Mouse (Mus musculus): ENCODE data around the gene Fam178b. TPM values are rescaled to one million over a fixed set of nuclear protein-coding genes. Genes with fewer than 3 reads are reported as not detected.
"Not testable (repeated sequence)": the region's sequence is repeated elsewhere in the genome, so short reads cannot be mapped to it uniquely, and the experiment has no call there.

Fam178b gene
- total RNA-seq, 1 experiment from 2014 or later = not detected

DNA sequence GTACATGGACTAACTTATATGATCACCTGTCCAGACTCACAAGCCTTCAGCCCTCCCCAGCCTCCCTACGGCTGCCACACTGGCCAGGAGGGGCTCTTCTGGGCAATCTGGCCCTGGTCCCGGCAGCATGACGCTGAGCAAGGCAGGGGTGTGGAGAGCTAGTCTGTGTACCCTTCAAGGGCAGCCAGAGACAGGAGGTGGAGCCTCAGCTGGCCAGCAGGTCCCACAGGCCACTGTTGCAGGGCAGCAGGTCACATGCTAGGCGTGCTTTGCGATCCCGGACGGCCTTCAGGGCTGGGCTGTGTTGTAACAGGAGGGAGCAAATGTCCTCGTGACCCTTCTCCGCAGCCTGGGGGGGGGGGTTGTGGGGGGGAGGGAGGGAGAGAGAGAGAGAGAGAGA, 143.8 kb downstream of the Fam178b start, which contains the start of gene Gm42417:
TSS of gene Gm42417 (minus strand) at position 244 of the 400 bp plus-strand sequence.
- ATAC-seq (ENCODE audit: extremely low read depth, insufficient number of reproducible peaks, low FRiP score, poor library complexity, severe bottlenecking) = no peak

DNA sequence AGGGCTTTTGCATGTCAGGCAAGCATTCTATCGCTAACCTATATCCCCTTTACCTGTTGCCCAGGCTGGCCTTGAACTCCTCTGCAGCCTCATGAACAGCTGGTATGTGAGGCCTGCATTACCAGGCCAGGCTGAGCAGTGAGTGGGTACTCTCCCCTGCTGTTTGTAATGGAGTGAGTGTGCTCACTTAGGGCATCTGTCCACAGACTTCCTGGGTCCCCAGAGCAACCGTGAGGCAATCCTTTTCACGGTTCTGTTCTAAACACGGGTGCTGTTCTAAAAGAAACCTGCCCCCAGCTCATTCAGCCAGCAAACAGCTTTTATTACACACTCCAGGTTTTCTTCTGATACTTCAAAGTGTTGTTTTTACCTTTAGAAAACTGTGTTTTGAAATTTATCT, 144.3 kb downstream of the Fam178b start:
- ATAC-seq (ENCODE audit: extremely low read depth, insufficient number of reproducible peaks, low FRiP score, poor library complexity, severe bottlenecking) = no peak

DNA sequence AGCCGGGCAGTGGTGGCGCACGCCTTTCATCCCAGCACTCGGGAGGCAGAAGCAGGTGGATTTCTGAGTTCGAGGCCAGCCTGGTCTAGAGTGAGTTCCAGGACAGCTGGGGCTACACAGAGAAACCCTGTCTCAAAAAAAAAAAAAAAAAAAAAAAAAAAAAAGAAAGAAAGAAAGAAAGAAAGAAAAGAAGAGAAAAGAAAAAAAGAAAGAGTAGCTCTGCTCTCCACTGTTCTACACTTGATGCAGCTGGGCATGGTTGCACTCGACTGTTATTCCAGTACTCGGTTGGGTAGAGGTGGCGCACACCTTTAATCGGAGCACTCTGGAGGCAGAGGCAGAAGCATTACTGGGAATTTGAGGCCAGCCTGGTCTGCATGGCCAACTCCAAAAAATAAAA, 146.2 kb downstream of the Fam178b start, which contains the start of gene Ankrd23:
TSS of gene Ankrd23 (minus strand) at position 101 of the 400 bp plus-strand sequence.
- not testable (repeated sequence) for ATAC-seq (ENCODE audit: extremely low read depth, insufficient number of reproducible peaks, low FRiP score, poor library complexity, severe bottlenecking)

DNA sequence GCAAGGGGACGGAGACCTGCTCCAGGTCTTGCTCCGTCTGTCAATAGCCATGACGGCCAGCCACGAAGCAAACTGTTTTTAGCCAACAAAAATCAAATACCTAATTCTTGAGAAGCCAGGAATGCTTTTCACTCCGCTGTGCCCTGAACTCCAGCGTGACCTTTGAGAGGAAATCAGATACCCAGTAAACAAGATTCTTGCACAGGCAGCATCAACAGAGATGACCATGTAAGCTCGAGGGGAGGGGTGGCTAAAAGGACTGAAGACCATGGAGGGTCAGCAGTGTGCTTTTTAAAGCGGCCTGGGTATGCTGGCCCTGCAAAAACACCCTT, 146.6 kb downstream of the Fam178b start:
- ATAC-seq (ENCODE audit: extremely low read depth, insufficient number of reproducible peaks, low FRiP score, poor library complexity, severe bottlenecking) = no peak

DNA sequence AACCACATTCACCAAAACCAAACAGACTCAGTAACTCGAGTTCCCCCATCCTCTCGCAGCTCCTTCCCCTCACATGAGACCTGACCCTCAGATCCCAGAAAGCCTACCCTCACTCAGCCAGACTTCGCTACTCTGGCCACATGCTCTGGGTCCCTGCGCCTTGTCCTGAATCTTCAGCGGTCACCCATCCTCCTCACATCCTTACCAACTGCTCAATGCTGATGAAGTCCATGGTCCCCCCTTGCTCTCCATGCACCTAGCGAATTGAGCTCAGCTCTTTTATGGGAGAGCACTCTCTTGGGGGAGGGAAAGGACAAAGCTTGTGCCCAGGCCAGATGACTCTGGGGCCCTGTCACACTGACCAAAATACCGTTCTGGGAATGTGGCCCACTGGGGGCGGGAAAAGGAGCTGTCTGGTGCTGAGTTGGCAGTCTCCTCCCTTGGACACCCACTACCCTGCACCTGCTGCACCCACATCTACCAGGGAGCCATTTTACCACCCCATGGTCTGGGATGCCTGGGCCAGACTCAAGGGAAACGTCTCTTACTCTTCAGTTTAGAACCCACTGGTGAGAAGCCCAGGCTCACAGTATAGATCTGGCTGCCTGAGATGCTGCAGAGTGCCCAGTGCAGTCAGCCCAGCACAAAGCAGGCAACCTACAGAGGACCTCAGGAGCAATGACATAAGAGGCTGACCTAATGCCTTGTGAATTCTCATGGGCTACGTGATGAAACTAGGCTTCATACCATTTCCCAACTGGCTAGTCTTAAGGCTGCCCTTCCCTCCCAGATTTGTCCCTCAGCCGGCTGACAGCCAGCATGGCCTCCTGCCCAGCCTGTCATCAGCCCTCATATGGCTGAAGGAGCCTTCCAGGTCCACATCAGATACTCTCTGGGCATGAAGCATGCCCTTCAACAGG, 147.2 kb downstream of the Fam178b start:
- ATAC-seq (ENCODE audit: extremely low read depth, insufficient number of reproducible peaks, low FRiP score, poor library complexity, severe bottlenecking) = no peak

DNA sequence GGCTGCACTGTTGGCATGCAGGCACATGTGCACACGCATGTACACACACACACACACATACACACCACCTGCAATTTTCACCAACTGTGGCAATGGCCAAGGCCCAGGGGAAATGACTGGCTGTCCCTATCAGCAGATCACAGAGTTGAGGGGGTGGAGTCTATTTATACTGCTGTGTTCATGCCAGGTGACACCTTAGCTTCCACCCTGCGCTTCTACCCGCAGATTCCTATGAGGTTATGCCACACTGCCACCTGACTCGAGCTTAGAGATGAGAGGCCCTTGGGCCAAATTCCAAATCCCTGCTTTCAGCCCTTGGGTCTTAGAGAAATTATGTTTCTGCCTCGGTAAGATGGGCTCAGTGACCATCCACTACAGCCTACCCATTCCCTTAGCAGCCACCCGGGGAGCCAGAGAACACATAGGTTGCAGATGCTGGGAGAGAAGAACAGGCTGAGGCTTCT, 148.4 kb downstream of the Fam178b start:
- ATAC-seq (ENCODE audit: extremely low read depth, insufficient number of reproducible peaks, low FRiP score, poor library complexity, severe bottlenecking) = no peak

DNA sequence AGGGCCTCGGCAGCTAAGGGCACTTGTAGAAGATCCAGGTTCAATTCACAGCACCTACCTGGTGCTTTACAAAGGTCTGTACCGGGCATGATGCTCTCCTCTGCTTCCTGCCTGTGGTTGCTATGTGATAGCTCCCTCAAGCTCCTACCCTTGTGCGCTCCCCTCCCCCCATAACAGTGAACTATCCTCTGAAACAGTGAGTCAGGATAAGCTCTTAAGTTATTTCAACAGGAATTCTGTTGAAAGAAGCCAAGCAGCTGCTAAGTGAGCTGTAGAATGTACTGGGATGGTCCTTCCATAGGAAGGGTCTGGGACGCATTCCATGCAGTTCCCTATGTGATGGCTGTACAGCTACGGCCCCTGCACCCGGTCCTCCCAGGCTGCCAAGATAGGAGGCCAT, 149.4 kb downstream of the Fam178b start:
- ATAC-seq (ENCODE audit: extremely low read depth, insufficient number of reproducible peaks, low FRiP score, poor library complexity, severe bottlenecking) = no peak

DNA sequence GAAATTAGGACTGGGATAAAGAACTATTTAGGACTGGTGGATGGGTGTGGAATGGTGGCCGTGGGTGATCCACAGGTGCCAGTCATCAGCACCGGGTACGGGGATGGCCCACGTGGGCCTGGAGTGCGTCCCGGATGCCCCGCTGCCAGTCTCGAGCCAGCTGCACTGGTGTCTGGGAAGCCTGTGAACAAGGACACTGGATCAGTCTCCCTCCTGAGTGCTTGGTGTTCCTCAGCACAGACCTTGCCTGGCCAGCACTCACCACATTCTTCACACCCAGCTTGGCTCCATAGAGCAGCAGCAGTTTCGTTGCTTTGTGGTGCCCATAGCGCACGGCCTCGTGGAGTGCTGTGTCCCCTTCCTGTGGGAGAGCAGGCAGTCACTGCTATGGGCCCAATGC, 151.5 kb downstream of the Fam178b start:
- no peak for ATAC-seq (ENCODE audit: extremely low read depth, insufficient number of reproducible peaks, low FRiP score, poor library complexity, severe bottlenecking)

DNA sequence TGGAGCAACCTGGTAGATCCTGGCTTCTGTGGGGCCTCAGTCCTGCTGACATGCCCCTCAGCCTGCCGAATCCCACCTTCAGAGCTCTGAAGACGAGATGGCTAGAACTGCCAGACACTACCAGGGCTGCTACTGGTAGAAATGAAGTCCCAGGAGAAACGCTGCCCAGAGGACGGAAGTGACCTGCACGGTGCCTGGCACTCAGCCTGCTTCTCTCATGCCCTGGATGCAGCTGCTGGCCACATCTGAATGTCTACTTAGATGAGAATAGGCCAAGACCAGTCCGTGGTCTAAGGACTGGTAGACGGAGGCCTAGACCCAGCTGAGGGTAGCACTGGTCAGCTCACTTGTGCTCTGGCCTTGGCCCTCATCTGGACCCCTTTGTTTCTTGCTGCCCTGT, 152.0 kb downstream of the Fam178b start:
- no peak for ATAC-seq (ENCODE audit: extremely low read depth, insufficient number of reproducible peaks, low FRiP score, poor library complexity, severe bottlenecking)

DNA sequence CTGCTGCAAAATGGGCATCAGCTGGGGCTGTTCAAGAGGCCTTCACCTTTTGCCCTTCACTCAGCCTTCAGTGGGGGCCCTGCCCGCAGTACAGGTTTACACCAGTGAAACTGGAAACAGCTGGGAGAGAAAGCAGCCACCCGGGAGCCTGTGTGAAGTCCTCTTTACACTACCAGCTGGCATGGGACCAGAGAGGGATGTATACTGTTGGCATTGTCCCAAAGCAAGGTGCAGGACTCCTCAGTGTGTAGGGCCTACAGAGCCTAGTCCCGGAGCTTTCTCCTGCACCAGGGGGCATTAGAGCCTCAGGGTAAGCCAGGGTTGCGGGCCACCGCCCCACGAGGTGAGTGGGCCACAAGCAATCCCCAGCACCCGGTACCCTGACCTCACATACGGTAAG, 152.5 kb downstream of the Fam178b start:
- ATAC-seq (ENCODE audit: extremely low read depth, insufficient number of reproducible peaks, low FRiP score, poor library complexity, severe bottlenecking) = no peak

DNA sequence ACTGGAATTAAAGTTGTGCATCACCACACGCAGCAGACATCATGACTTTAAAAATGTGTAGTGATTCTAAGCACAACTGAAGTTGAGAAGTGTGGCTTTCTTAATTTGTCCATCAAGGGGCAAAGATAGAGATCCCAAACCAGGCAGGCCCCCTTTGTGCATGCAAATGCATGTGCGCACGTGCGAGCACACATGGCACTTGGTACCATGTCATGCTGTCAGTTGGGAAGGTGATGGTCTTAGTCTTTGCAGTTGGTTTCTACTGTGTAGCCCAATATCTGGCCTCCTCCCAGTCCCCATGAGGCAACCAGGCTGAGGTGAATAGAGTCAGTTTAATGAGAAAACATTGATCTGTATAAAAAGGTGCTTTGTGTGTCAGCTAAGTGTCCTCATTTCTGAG, 153.1 kb downstream of the Fam178b start:
- no peak for ATAC-seq (ENCODE audit: extremely low read depth, insufficient number of reproducible peaks, low FRiP score, poor library complexity, severe bottlenecking)

DNA sequence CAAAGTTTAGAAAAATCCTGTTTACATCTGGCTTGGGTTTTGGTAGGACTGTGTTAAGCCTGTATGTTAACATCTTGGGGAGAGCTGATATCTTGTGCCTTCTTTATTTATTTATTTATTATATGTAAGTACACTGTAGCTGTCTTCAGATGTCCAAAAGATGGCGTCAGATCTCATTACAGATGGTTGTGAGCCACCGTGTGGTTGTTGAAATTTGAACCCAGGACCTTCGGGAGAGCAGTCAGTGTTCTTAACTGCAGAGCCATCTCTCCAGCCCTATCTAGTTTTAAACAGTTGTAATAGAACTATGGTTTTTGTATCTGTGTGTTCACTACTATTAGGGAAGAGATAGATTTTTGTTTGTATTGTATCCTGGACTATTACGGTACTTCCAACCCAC, 153.7 kb downstream of the Fam178b start:
- ATAC-seq (ENCODE audit: extremely low read depth, insufficient number of reproducible peaks, low FRiP score, poor library complexity, severe bottlenecking) = no peak

DNA sequence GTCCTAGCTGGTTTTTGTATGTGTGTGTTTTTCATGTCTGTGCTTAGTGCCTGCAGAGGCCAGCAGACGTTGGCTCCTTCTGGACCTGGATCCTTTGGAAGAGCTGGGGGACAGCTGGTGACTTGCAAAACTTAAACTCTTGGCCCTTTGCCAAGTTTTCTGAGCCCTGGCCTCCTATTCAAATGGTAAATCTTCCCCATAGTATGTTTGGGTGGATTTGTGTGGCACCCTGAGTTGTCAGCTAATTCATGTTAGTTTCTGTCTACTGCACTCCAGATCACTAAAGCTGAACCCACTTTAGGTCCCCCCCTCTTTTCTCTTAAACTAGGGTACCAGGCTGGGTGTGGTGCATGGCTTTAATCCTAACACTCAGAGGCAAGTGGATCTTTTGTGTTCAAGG, 154.6 kb downstream of the Fam178b start:
- no peak for ATAC-seq (ENCODE audit: extremely low read depth, insufficient number of reproducible peaks, low FRiP score, poor library complexity, severe bottlenecking)

DNA sequence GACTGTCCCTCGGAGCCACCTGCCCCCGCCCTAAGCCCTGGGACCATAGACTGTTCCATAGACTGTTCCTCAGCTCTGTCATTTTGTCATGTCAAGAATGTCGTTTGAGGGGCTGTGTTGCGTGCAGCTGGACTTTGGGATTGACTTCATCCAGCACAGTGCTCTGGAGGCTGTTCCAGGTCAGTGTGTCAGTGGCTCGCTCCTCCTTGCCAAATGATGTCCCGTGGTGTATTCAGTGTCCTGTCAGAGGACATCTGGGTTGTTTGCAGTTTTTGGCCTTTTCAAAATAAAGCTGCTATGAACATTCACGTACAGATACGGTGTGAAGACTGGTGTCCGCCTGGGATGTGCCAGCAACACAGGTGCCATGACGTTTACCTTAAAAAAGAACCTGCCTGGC, 156.1 kb downstream of the Fam178b start:
- no peak for ATAC-seq (ENCODE audit: extremely low read depth, insufficient number of reproducible peaks, low FRiP score, poor library complexity, severe bottlenecking)

DNA sequence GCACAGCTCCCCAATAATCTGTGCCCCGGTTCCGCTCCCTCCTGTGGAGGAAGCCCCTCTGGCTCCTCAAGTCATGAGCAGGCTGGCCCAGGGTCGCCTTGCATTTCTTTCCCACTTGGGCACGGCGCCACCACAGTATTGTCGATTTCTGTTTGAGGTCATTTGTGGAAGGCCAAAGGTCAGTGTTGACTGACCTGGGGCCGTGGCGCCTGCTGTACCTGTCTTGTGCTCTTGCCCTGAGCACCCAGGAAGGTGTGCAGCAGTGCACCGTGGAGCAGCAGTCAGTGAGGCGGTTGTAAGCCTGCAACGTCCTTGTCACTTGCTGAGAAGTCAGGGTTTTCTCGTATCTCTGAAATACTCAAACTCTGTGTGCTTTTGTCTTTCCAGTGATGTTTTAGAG, 157.2 kb downstream of the Fam178b start:
- ATAC-seq (ENCODE audit: extremely low read depth, insufficient number of reproducible peaks, low FRiP score, poor library complexity, severe bottlenecking) = no peak

DNA sequence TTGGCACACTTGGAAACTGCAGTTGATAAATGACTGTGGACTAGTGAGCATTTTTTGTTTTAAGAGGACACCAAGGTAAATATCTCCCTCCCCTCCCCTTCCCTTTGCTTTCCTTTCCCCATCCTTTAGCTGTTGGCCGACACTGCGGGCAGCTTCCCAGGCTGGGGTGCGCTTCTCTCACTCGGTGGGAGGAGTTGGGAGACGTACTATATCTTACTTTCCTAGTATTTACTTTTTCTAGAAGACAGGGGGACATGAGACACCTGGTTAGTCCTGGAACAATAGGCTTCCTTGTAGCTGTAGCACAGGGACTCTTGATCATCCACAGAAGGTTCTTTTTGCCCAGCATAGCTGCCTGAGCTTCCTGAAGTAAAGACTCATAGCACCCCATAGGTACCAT, 158.9 kb downstream of the Fam178b start:
- no peak for ATAC-seq (ENCODE audit: extremely low read depth, insufficient number of reproducible peaks, low FRiP score, poor library complexity, severe bottlenecking)

DNA sequence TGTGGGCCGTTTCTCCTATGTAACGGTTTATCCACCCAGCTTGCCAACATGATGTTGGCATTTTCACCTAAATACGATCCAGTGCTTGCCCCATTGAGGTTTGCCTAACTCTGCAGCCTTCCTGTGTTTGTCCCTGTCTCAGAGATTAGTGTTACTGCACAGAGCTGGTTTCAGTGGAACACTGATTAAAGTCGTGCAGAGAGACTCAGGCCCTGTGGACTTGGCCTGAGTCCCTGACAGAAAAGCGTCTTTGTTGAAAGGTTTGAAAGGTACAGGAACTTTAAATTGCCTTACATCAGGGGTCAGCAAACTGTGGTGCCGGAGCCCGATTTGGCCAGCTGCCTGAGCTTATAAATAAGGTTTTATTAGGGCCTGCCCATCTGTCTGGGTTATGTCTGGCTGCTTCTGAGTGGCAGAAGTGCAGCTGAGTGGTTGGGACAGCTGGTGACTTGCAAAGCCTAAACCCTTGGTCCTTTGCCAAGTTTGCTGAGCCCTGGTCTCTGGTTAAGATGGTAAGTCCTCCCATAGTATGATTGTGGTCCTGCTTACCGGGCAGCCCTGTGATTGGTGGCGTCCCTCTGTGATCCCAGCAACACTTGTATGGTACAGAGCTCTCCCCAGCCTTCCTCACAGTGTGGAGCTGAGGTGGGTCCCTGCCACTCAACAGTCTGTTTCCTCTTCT, 159.5 kb downstream of the Fam178b start:
- no peak for ATAC-seq (ENCODE audit: extremely low read depth, insufficient number of reproducible peaks, low FRiP score, poor library complexity, severe bottlenecking)

DNA sequence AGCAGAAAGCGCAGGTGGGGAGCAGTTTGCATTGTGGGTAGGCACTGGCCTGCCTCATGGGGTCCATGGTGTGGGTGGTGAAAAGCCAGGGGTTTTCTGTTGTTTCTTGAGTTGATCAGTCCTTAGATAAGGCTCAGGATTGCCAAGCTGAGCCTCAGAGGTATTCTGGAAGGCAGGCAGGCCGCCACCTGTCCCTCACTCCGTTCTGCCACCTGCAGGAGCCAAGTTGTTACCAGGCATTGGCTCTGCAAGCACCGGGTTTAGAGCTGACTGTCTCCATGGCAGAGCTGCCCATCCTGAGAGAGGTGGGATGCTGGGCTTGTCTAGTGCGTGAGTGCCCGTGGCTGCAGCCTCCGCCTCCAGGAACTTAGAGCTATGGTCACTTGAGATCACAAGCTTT, 160.8 kb downstream of the Fam178b start:
- ATAC-seq (ENCODE audit: extremely low read depth, insufficient number of reproducible peaks, low FRiP score, poor library complexity, severe bottlenecking) = no peak

DNA sequence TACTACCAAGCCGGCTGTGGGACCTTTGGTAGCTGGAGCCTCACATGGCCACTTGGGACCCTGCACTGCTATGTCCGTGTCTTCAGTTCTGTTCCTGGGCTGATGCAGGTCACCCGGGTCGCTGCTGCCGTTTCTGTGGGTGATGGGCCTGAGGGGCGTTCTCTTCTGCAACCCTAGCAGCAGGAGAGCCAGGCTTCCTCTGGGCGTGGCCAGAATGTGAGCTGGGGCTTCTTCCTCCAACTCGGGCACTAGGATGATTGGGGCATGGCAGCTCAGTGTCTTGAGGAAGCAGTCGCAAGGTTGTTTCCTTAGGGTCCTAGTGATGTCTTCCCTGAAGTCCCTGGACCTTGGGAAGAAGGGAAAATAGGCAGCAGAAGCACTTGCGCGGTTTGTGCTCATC, 163.4 kb downstream of the Fam178b start:
- ATAC-seq (ENCODE audit: extremely low read depth, insufficient number of reproducible peaks, low FRiP score, poor library complexity, severe bottlenecking) = no peak

DNA sequence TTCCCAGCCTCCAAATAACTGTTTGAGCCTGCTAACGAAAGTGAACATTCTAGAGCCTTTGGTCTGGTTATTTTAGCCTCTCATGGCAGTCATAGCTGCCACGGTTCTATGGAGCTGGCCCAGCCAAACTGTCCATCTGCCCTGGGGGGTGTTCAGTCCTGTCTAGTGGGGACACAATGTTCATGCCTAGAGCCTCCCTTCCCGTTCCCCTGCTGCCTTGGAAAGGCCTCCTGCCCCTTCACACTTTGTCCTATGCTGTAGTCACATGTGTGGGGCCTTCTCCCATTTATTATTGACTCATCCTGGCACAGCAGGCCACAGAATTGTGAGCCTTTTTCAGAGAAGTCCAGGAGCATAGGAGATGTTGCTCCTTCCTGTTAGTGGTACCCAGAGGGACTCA, 164.7 kb downstream of the Fam178b start:
- no peak for ATAC-seq (ENCODE audit: extremely low read depth, insufficient number of reproducible peaks, low FRiP score, poor library complexity, severe bottlenecking)
